Mouse (Mus musculus) megakaryocyte, adult 5-6 weeks (primary cell): ENCODE measurements around the gene Prss33. TPM values are rescaled to one million over a fixed set of nuclear protein-coding genes. Genes with fewer than 3 reads are reported as not detected.
A peak's percentile ranks its signal among the peaks of the same experiment; 100 is the strongest.
"Not testable (repeated sequence)": the region's sequence is repeated elsewhere in the genome, so short reads cannot be mapped to it uniquely, and the experiment has no call there.

Experiments used
- ATAC-seq: 2 replicates; pipeline ENCODE4 v1.8.0; 2016; ENCODE audit warnings: mild to moderate bottlenecking, inconsistent platforms; ENCODE audit not compliant: poor library complexity, severe bottlenecking
- total RNA-seq, 2 experiments: library from RNA; stranded (forward) in 1 of 2; stranded (reverse) in 1 of 2; fragments of 153-499, 151-499 nt in 1 of 2; fragments of 221-1000, 200-1000 nt in 1 of 2; gene quantifications; 2 replicates each; pipeline versions ENCODE4 v1.2.3 to v1.2.4; 2015 to 2017

Gene Prss33
- not detected in 2 replicates for total RNA-seq (2015)
- total RNA-seq (2017) = not detected in 2 replicates

GRCm38 (mm10) chr17:23836006-23836575, at the start of gene Prss33:
TSS of gene Prss33 (minus strand) at chr17:23836056.
- no peak for ATAC-seq

- not testable (repeated sequence) for ATAC-seq
These were observed 44.7 kb upstream of the Prss33 start, which contains the start of the genes Dcpp1 and Dcpp2 for GRCm38 (mm10) chr17:23880576-23880975. TSS of gene Dcpp1 (plus strand) at chr17:23880876. TSS of gene Dcpp2 (plus strand) at chr17:23880880.

GRCm38 (mm10) chr17:23877166-23877565, 41.3 kb upstream of the Prss33 start:
- ATAC-seq = no peak

GRCm38 (mm10) chr17:23876741-23877140, 40.9 kb upstream of the Prss33 start:
- no peak for ATAC-seq

- ATAC-seq = peak; percentile 47; the same call in 1 of the 2 replicates
These were observed 38.3 kb upstream of the Prss33 start for GRCm38 (mm10) chr17:23873884-23874856.

- ATAC-seq = peak; percentile 99
These were observed 32.7 kb upstream of the Prss33 start for GRCm38 (mm10) chr17:23868513-23868912.

GRCm38 (mm10) chr17:23867756-23868155, 31.9 kb upstream of the Prss33 start, which contains the start of gene Prss21:
TSS of gene Prss21 (plus strand) at chr17:23868056.
- no peak for ATAC-seq

- no peak for ATAC-seq
These were observed 27.1 kb upstream of the Prss33 start for GRCm38 (mm10) chr17:23862926-23863325.

- no peak for ATAC-seq
These were observed 22.1 kb upstream of the Prss33 start for GRCm38 (mm10) chr17:23857913-23858312.

GRCm38 (mm10) chr17:23857193-23857592, 21.3 kb upstream of the Prss33 start:
- no peak for ATAC-seq

- ATAC-seq = no peak
These were observed 18.4 kb upstream of the Prss33 start for GRCm38 (mm10) chr17:23854229-23854765.

GRCm38 (mm10) chr17:23853292-23853691, 17.4 kb upstream of the Prss33 start:
- peak; percentile 83 for ATAC-seq

GRCm38 (mm10) chr17:23850853-23851749, 15.2 kb upstream of the Prss33 start:
- ATAC-seq = peak; percentile 57

GRCm38 (mm10) chr17:23850028-23850427, 14.2 kb upstream of the Prss33 start:
- ATAC-seq = no peak

GRCm38 (mm10) chr17:23843812-23844273, 8.0 kb upstream of the Prss33 start, which contains the start of the genes Prss32 and Prss41:
TSS of gene Prss32 (plus strand) at chr17:23843855.
TSS of gene Prss41 (minus strand) at chr17:23844172.
- ATAC-seq = peak; percentile 83

GRCm38 (mm10) chr17:23843141-23843811, 7.4 kb upstream of the Prss33 start:
- ATAC-seq = no peak

GRCm38 (mm10) chr17:23841145-23841544, 5.3 kb upstream of the Prss33 start:
- peak; percentile 80 for ATAC-seq

GRCm38 (mm10) chr17:23831201-23831600, 4.7 kb downstream of the Prss33 start:
- no peak for ATAC-seq

GRCm38 (mm10) chr17:23829064-23829619, 6.7 kb downstream of the Prss33 start, which contains the start of gene Elob:
TSS of gene Elob (minus strand) at chr17:23829136.
- peak; percentile 93 for ATAC-seq
